Mouse (Mus musculus) thymus, adult 2 months (tissue): ENCODE measurements around the gene Plekhh3.

Source experiments
- CTCF ChIP-seq: fragments of 200-500 bp; IDR thresholded peaks from 2 replicates; pipeline ENCODE4 v1.5.1; 2012; ENCODE audit warnings: mild to moderate bottlenecking, control low read depth, low read length, moderate library complexity, borderline replicate concordance; ENCODE audit not compliant: control insufficient read depth, poor library complexity, insufficient read depth; ENCODE audit errors: extremely low read depth
- POLR2A ChIP-seq: fragments of 200-500 bp; IDR thresholded peaks from 2 replicates; pipeline ENCODE4 v1.6.1; 2012; ENCODE audit warnings: mild to moderate bottlenecking, low read length, control low read depth, moderate library complexity; ENCODE audit not compliant: control insufficient read depth, poor library complexity, insufficient read depth; ENCODE audit errors: extremely low read depth

- TF ChIP-seq CTCF = no peak
- no peak for TF ChIP-seq POLR2A
These were observed 38.1 kb downstream of the Plekhh3 start for GRCm38 (mm10) chr11:101133037-101133436.
